Mouse (Mus musculus): ENCODE measurements around the gene Nlrp9b. TPM values are rescaled to one million over a fixed set of nuclear protein-coding genes. Genes with fewer than 3 reads are reported as not detected.
"Not testable (repeated sequence)": the region's sequence is repeated elsewhere in the genome, so short reads cannot be mapped to it uniquely, and the experiment has no call there.

Nlrp9b gene
- total RNA-seq, 2 experiments from 2014 or later, result not detected

DNA sequence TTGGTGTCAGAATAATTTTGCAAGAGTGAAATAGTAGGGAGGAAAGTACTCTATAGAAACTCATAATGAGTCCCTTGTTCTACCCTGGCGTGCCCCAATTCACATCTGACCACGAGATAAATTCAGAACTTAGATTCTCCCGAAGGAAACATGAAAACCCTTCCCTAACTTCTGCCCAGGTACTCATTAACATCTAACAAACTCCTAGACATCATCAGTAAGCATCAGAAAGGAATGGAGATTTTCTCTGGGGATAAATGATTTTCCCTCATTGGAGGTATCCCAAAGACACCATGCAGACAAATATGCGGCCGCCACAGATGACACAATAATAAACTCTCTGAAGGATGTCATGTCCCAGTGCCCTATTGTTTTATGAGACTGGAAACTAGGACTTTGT is 108.1 kb downstream of the Nlrp9b start, which contains the start of gene Vmn1r91:
Gene Vmn1r91 (plus strand): TSS at position 301 of the 400 bp plus-strand sequence.
- DNase-seq; intact Hi-C loops (cut with DNase I): not testable (repeated sequence)

GRCm38 (mm10) chr7:20122479-20122878 is 131.2 kb downstream of the Nlrp9b start, which contains the start of gene Gm16442:
Gene Gm16442 (minus strand): TSS chr7:20122579.
- DNase-seq; intact Hi-C loops (cut with DNase I): not testable (repeated sequence)

Other genes with a start within 250 kb of the Nlrp9b start
- gene Nectin2, start 241.0 kb upstream of the Nlrp9b start, total RNA-seq (2021), result 10 to 100 TPM; 35.7 to 36.4 TPM
- gene Bcam, start 220.4 kb upstream of the Nlrp9b start, total RNA-seq (2021), result 1 to 10 TPM; 6.8 to 7.4 TPM
- under 1 TPM in 1 of 2 experiments, not detected in 1; 0.93 TPM for gene Cblc, start 194.7 kb upstream of the Nlrp9b start, total RNA-seq (2021)
- 1 to 10 TPM in 1 of 2 experiments, under 1 TPM in 1; 0.76 to 1.3 TPM for gene Bcl3, start 168.7 kb upstream of the Nlrp9b start, total RNA-seq (2021)
- 10 to 100 TPM; 14.8 to 15.9 TPM for gene Gm19345, start 139.5 kb upstream of the Nlrp9b start, total RNA-seq (2021)
- not detected for gene Ceacam16, start 130.2 kb upstream of the Nlrp9b start, total RNA-seq (2021)
- gene Ceacam19, start 103.5 kb upstream of the Nlrp9b start, total RNA-seq (2021), result not detected
- gene Pvr, start 70.3 kb upstream of the Nlrp9b start, total RNA-seq (2021), result 10 to 100 TPM; 14.6 to 18.8 TPM
- gene Igsf23, start 40.7 kb upstream of the Nlrp9b start, total RNA-seq (2021), result not detected
- gene Ceacam20, start 26.1 kb upstream of the Nlrp9b start, total RNA-seq (2021), result not detected
- gene Vmn1r91, start 108.2 kb downstream of the Nlrp9b start, total RNA-seq (2021), result not detected
- not detected for gene Gm16442, start 131.1 kb downstream of the Nlrp9b start, total RNA-seq (2021)
- not detected for gene Vmn1r93, start 147.6 kb downstream of the Nlrp9b start, total RNA-seq (2021)
- gene Vmn1r94, start 176.9 kb downstream of the Nlrp9b start, total RNA-seq (2021), result not detected
- gene Vmn1r95, start 202.2 kb downstream of the Nlrp9b start, total RNA-seq (2021), result not detected
- not detected for gene Gm6164, start 214.1 kb downstream of the Nlrp9b start, total RNA-seq (2021)
- gene Gm4498, start 242.4 kb downstream of the Nlrp9b start, total RNA-seq (2021), result not detected